Mouse (Mus musculus): Measurements from ENCODE around the gene Ckm. TPM values are rescaled to one million over a fixed set of nuclear protein-coding genes. Genes with fewer than 3 reads are reported as not detected.

The Ckm gene
- total RNA-seq, 1 experiment from 2014 or later = not detected

- ATAC-seq (ENCODE audit: extremely low read depth, insufficient number of reproducible peaks, low FRiP score, poor library complexity, severe bottlenecking) = no peak
These were observed 19.5 kb downstream of the Ckm start for GRCm38 (mm10) chr7:19424051-19424450.

DNA sequence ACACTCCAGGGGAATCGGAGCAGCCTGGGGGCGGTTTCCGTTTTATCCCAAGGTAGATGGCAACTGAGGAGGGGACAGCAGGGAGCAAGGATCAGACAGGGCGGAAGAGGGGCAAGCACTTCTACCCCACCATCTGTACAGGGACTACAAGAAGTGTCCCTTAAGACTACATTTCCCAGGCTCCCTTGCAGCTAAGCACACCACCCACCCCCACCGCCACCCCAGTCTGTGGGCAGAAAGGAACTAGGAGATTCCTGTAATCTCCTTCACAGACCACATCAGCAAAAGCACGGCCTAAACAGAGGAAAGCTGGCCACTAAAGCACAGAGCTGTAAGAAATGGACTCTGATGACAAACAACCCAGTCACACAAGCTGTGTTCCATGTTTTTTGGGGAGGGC is 21.8 kb downstream of the Ckm start:
- ATAC-seq (ENCODE audit: extremely low read depth, insufficient number of reproducible peaks, low FRiP score, poor library complexity, severe bottlenecking) = no peak

DNA sequence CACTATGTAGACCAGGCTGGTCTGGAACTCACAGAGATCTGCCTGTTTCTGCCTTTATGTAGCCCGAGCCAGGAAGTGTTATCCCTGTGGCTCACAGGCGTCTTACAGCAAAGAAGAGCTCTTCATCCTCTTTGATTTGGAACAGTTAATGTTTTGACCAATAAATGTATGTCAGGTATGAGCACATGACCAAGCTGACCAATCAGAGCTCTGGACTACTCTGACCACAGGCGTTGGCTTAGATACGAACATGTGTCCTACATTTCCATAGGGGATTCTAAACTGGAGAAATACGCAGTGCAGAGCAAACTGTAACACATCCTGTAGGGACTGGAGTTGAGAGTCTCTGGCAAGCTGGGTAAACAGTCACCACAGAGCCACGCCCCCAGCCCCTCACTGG is 22.3 kb downstream of the Ckm start:
- no peak for ATAC-seq (ENCODE audit: extremely low read depth, insufficient number of reproducible peaks, low FRiP score, poor library complexity, severe bottlenecking)

- ATAC-seq (ENCODE audit: extremely low read depth, insufficient number of reproducible peaks, low FRiP score, poor library complexity, severe bottlenecking) = no peak
These were observed 23.5 kb downstream of the Ckm start for GRCm38 (mm10) chr7:19427999-19428650.

GRCm38 (mm10) chr7:19429726-19430125 is 25.1 kb downstream of the Ckm start:
- no peak for ATAC-seq (ENCODE audit: extremely low read depth, insufficient number of reproducible peaks, low FRiP score, poor library complexity, severe bottlenecking)

GRCm38 (mm10) chr7:19430402-19430801 is 25.8 kb downstream of the Ckm start:
- no peak for ATAC-seq (ENCODE audit: extremely low read depth, insufficient number of reproducible peaks, low FRiP score, poor library complexity, severe bottlenecking)

DNA sequence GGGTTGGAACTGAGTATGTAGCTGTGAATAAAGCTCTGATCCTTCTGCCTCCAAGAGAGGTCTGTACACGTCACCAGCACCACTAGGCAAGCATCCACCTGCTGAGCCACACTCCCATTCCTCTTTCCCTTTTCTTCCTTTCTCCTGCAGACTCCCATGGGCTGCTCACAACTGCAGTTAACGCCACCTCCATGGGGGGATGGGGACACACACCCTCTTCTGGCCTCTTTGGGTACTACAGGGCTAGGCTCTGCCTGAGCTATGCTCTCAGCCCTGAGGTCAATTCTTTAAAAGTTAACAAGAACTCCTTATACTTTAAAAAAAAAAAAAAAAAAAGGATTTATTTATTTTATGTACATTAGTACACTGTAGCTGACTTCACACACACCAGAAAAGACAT is 27.9 kb downstream of the Ckm start:
- ATAC-seq (ENCODE audit: extremely low read depth, insufficient number of reproducible peaks, low FRiP score, poor library complexity, severe bottlenecking) = no peak

- ATAC-seq (ENCODE audit: extremely low read depth, insufficient number of reproducible peaks, low FRiP score, poor library complexity, severe bottlenecking) = no peak
These were observed 31.7 kb downstream of the Ckm start for GRCm38 (mm10) chr7:19436276-19436675.

- ATAC-seq (ENCODE audit: extremely low read depth, insufficient number of reproducible peaks, low FRiP score, poor library complexity, severe bottlenecking) = no peak
These were observed 32.5 kb downstream of the Ckm start for GRCm38 (mm10) chr7:19437048-19437447.

DNA sequence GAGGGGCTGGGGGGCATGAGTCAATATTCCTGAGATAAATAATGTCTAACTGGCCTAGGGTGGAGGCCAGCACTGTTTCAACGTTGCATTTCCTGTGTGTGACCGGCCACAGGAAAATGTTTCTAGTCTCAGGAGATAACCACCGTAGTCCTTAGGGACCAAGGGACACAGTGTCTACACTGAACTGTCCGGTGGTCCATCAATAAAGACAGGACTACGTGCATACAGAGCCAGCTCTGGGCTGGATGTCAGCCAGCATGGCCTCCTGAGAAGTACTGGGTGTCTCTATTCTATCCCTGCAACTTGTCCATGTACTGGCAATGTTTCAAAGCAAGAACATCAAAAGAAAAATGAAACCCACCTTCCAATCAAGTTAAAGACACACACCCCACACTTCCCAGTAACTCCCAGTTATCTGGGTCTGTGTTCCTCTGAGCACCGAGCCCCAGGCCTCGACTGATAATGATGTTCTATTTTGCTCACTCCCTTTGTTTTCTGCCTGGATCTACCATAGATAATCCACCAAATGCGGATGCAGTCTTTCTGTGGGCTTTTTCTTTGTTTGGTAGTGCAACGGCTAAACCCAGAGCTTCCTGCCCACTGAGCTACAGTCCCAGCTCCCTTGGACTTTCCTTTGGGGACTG is 37.0 kb downstream of the Ckm start:
- ATAC-seq (ENCODE audit: extremely low read depth, insufficient number of reproducible peaks, low FRiP score, poor library complexity, severe bottlenecking) = no peak

- peak; percentile 54 for ATAC-seq (ENCODE audit: extremely low read depth, insufficient number of reproducible peaks, low FRiP score, poor library complexity, severe bottlenecking)
These were observed 38.8 kb downstream of the Ckm start for GRCm38 (mm10) chr7:19443344-19443743.

DNA sequence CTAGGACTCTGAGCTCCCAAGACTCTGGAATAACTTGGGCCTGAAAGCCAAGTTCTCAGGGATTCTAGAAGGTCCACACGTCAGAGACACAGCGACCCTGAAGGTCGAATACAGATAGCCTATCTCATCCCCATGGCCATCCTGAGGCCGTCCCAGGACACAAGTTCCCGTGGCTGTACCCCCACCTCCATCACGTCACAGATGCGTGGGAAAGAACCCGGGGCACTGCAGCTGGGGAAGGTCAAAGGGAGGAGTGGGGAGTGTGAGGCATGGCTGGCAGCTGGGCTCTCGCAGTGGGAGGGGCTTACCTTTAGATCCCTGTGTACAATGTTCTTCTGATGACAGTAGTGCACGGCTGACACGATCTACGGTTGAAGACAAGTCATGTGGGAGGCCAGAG is 40.2 kb downstream of the Ckm start:
- no peak for ATAC-seq (ENCODE audit: extremely low read depth, insufficient number of reproducible peaks, low FRiP score, poor library complexity, severe bottlenecking)

DNA sequence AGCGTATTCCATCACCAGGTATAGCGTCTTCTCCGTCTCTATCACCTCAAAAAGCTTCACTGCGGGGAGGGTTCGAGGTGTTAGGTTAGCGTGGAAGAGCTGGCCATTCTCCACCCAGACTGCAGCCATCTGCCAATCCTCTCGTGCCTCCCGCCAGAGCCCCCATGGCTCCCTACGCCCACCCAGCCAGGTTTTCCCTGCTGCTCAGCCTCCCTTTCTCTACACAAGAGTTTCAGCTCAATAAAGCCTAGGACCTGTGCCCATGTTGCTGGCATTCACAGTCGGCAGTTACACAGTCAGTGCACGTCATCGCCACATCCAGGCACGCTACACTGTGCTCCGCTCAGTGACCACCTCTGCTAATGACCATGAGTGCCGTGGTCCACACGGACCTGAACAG is 43.1 kb downstream of the Ckm start:
- ATAC-seq (ENCODE audit: extremely low read depth, insufficient number of reproducible peaks, low FRiP score, poor library complexity, severe bottlenecking) = no peak

- no peak for ATAC-seq (ENCODE audit: extremely low read depth, insufficient number of reproducible peaks, low FRiP score, poor library complexity, severe bottlenecking)
These were observed 44.6 kb downstream of the Ckm start for GRCm38 (mm10) chr7:19449165-19449564.

DNA sequence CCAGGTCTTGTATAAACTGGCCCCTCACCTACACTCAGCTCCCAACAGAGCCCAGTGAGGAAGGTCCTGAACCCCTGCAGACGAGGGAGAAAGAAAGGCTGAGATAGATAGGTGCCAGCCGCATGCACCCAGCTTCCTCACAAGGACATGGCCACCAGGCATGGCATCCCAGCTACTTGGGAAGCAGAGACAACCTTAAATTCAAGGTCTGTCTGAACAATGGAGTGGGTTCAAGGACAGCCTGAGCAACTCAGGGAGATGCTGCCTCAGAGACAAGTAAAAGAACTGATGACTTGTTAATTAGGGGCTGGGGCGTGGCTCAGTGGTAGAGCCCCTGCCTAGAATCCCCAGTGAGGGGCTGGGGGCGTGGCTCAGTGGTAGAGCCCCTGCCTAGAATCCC is 50.6 kb downstream of the Ckm start:
- ATAC-seq (ENCODE audit: extremely low read depth, insufficient number of reproducible peaks, low FRiP score, poor library complexity, severe bottlenecking) = no peak

GRCm38 (mm10) chr7:19455819-19456495 is 51.4 kb downstream of the Ckm start:
- no peak for ATAC-seq (ENCODE audit: extremely low read depth, insufficient number of reproducible peaks, low FRiP score, poor library complexity, severe bottlenecking)

DNA sequence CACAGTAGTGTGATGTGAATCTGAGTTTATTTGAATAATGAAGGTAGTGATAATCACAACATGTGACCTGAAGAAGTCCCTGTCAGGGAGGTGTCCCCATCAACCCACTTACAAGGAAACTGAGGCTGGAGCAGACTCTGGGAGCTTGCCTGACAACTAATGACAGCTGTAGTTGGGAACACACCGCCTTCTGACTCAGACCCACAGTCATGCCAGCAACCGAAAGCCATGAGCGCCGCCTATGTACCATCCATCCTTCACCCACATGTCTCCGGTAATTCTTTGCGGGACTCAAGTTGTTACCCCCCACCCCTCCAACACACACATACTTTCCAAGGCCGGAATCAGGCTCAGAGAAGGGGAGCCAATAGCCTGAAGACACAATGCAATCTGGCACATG is 52.1 kb downstream of the Ckm start:
- no peak for ATAC-seq (ENCODE audit: extremely low read depth, insufficient number of reproducible peaks, low FRiP score, poor library complexity, severe bottlenecking)

GRCm38 (mm10) chr7:19457414-19458071 is 53.0 kb downstream of the Ckm start:
- no peak for ATAC-seq (ENCODE audit: extremely low read depth, insufficient number of reproducible peaks, low FRiP score, poor library complexity, severe bottlenecking)

GRCm38 (mm10) chr7:19458072-19458486 is 53.5 kb downstream of the Ckm start:
- peak; percentile 37; the same call in 1 of the 2 replicates for ATAC-seq (ENCODE audit: extremely low read depth, insufficient number of reproducible peaks, low FRiP score, poor library complexity, severe bottlenecking)

- peak; percentile 64 for ATAC-seq (ENCODE audit: extremely low read depth, insufficient number of reproducible peaks, low FRiP score, poor library complexity, severe bottlenecking)
These were observed 54.1 kb downstream of the Ckm start, which contains the start of gene Mark4 for GRCm38 (mm10) chr7:19458591-19459111. Gene Mark4 (minus strand): TSS chr7:19458821.

Data from neutrophil, adult 5-6 weeks (primary cell).